Mouse (Mus musculus) gastrocnemius, adult 8-10 months (tissue): Measurements from ENCODE around the gene Cpox. TPM values are rescaled to one million over a fixed set of nuclear protein-coding genes. Genes with fewer than 3 reads are reported as not detected.

Experiments used
- DNase-seq, 2 experiments: peaks; one replicate each; pipeline ENCODE4 v3.0.0; 2022; ENCODE audit warnings: low spot score in 2 of 2
- total RNA-seq, 4 experiments: library from RNA; stranded (reverse); gene quantifications; 2 replicates each; pipeline ENCODE4 v1.2.4; 2022

Cpox gene
- total RNA-seq, 4 experiments from 2014 or later = 20.6 to 28.8 (median 21.7) TPM

DNA sequence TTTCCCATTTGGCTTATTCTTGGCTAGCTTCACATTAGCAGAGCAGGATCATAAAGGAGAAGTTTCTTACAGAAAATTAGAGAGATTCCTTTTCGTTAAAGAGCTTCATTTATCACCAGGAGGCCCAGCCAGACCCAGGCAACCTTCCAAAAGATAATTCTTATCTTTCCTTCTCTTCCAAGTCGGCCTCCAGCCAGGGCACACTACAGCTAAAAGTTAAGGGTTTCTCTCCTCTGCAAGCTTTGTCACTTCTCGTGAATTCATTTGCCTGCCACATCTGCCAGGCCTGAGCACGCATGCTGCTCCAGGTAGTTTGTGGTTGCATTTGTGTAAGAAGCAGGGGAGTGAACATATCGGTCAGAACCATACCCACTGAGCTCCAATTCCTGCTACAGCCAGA, 828 bp upstream of the Cpox start:
- DNase-seq = no peak

DNA sequence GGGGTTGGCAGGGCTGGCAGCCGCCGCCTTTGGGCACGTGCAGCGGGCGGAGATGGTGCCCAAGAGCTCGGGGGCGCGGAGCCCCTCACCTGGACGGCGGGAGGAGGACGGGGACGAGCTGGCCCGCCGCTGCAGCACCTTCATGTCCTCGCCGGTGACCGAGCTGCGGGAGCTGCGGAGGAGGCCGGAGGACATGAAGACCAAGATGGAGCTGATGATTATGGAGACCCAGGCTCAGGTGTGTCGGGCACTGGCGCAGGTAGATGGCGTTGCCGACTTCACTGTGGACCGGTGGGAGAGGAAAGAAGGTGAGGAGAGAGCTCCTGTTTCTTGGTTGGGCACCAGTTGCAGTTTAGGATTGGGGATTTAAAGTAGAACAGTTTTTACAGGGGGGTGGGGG, 551 bp downstream of the Cpox start:
- no peak for DNase-seq

DNA sequence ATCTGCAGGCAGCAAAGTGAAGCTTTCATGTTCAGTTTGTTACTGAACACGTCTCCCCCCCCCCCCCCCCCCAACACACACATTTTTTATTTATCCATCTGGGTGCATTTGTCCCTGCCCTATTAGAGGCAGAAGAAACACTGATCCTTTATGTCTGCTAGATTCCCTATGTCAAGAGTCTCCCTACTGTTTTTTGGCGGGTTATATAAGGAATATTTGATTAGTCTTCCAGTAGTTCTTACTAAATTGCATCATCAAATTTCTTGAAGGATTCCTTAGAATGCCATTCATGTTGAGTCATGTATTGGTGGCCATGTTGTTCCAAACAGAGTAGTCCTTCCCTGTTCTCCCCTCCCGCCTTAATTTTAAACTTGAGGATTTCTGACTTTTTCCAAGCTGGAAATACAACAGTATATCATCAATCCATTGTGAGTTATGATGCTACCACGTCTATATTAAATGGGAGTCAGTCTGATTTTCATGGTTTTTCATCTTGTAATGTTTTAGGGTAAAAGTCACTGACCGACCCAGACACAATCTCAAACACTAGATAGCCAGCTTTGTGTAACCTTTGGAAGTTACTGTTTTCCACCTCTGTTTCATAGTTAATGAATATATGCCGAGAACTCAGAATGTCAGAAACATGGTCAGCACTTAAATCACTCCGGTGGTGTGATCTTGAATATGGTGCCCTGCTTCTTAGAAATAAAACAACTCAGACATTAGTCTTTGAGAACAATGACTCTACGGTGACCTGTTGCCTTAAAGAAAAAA, 1.3 kb downstream of the Cpox start:
- no peak for DNase-seq

DNA sequence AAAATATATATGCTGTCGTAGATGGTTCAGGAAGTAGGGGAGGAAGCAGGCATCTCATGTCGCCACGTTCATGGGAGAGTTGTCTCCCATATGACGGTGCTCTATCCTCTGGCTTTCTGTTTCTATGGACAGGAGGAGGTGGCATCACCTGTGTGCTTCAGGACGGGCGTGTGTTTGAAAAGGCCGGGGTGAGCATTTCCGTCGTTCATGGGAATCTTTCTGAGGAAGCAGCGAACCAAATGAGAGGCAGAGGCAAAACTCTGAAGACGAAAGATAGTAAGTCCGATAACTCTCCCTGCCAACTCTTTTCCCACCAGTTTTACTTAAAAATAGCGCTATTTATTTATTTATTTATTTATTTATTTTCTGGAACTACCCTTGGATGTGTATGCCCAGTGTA, 2.3 kb downstream of the Cpox start:
- DNase-seq = no peak

DNA sequence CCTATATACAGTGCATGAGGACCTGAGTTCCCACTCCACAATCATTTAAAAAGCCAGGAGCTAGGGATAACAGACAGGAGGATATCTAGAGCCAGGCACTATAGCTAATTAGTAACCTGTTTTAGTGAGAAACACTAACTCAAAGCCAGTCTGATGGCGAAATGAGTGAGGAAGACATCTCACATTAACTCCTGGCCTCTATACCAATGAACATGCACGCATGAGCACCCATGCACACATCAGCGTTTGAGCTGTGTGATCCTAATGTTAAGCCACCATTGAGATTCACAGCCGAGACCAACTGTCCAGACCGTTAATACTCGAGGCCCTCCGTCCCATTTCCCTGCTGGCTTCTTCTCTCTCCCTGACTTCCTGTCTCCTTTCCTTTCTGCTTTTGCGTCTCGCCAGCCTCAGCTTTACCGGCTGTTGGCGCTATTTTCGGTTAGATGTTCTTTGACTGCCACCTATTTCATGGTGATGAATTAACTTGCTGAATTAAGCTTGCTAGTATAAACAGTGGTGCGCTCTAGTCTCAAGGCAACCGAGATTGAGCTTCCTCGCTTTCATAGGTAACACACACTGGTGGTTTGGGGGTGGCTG, 3.8 kb downstream of the Cpox start:
- DNase-seq = no peak

DNA sequence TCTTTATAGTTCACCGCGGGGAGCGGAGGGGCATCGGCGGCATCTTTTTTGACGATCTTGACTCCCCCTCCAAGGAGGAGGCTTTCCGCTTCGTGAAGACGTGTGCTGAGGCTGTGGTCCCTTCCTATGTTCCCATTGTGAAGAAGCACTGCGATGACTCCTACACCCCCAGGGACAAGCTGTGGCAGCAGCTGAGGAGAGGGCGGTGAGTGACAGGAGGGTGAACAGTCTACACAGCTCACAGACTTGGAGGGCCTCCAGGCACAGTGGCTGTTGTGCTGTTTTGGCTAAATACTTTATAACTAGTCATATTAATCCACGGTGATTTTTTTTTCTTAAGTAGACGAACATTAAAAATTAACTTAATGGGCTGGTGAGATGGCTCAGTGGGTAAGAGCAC, 5.2 kb downstream of the Cpox start:
- DNase-seq = no peak

DNA sequence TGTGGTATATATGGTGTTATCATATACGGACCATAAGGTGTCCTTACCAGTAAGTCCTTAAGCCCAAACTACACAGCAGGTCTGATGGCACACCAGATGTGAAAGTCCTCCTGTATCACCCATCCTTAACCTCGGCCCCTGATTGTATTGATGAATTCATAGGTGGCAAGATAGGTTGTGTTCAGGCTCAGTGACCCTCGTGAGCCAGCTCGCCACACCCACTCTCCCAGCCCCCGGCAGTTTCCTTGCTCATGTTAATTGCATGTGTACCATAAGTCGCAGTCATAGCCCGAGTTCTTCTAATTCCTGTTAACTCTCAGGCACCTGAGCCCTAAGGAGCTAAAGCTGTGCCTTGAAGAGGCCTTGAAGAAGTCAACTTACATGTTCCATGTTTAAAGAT, 6.1 kb downstream of the Cpox start:
- no peak for DNase-seq

DNA sequence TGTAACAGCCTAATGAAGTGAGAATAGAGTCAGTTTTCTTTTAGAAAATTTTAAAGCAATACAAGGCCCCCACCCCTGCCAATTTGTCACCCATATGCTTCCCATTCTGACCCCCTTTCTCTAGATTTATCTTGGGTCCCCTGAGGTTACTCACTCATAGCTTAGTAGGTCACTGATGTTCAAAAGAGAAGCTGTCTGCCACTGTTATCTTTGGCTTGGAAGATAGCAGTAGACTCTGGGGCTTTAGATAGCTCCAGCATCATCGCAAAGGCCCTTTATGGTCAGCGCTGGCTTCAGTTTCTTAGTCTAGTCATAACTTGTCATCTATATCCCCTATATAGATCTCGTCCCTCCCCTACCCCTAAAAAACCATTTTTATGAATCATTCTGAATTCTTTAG, 6.5 kb downstream of the Cpox start:
- no peak for DNase-seq

DNA sequence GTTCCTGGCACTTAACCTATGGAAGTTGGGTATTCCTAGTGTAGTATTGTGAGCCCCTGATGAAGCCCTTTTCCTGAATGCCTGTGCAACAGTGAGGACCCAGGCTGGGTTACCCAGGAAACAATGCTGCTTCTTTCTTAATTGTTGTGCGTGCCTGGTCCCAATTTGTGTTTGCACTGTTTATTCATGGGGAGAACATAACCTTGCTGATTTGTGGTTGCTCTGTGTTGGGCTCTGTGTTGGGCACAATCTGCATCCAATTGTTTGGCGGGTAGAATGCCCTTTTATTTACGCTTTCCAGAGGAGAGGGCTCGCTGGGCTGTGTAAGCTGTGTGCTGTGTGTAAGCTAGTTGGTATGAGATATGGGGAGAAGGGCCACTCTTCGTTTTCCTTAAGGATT, 7.4 kb downstream of the Cpox start:
- no peak for DNase-seq

DNA sequence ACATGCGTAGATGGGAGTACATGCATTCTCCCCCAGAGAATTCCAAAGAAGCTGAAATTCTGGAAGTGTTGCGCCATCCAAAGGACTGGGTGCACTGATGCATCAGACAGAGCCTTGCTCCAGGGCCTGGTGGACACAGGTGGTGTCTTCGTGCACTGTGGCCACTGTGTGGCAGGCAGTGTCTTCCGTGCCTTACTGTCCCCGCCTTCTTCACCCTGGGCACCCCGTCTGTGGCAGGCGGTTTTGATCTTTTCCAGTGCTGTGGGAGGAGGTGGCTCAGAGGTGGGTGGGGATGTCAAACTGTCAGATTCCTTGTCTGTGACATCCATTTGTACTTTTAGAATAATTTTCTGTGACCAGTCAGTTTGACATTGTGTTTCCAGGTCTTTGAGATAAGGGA, 8.6 kb downstream of the Cpox start:
- DNase-seq = no peak

DNA sequence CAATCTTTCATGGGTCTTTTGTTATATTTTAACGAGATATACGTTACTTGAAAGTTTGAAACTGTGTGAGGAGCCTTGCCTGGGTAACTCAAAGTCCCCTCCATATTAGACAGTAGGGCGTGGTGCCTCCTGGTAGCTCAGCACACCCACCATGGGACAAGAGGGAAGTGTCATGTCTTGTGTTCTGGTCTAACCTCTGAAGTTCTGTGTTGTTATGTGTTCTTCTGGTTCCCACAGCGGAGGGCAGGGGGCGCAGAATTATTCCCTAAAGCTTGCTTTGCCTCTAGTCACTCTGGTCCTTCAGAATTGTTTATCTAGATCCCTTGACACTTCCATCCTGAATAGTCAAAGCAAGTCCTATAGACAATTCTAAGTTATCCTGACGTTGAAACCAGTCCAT, 12.0 kb downstream of the Cpox start:
- DNase-seq = no peak

DNA sequence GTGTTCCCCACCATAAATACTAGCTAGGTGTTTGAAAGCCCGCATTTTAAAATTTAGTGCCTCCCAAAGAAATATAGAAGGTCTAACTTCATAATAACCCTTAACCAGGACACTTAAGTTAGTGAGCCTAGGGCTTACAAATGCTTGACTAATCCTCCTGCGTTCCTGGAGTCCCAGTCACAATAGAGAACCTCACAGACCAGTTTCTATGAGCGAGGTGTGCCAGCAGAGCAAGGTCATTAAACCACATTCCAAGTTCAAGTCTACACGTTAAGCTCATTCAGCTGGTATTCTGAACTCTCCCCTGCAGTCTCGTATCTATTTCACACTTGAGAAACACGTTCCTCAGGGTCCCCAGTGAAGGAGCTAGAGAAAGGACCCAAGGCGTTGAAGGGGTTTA, 12.8 kb downstream of the Cpox start:
- no peak for DNase-seq

DNA sequence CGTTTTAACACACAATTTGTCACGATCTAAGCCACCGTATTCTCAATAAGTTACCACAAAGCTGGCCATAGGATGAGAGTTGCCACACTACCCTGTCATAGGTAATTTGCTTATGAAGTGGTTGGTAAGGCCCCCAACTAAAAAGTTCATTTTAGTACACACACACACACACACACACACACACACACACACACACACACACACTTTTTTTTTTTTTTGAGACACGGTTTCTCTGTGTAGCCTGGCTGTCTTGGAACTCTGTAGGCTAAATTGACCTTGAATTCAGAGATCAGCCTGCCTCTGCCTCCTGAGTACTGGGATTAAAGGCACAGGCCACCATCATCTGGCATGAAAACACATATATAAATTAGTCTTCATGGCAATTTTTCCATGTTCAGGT, 13.8 kb downstream of the Cpox start:
- DNase-seq = no peak

DNA sequence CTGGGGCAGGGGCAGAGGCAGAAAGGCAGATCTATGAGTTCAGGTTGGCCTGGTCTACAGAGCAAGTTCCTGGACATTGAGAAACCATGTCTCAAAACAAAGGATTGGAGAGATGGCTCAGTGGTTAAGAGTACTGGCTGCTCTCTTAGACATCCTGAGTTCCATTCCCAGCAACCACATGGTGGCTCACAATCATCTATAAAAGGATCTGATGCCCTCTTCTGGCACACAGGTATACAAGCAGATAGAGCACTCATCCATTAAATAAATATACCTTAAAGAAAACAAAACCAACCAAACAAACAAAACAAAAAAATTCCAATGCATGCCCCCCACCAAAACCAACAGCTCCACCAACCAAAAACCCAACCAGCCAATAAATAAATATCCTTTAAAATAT, 14.4 kb downstream of the Cpox start:
- no peak for DNase-seq

DNA sequence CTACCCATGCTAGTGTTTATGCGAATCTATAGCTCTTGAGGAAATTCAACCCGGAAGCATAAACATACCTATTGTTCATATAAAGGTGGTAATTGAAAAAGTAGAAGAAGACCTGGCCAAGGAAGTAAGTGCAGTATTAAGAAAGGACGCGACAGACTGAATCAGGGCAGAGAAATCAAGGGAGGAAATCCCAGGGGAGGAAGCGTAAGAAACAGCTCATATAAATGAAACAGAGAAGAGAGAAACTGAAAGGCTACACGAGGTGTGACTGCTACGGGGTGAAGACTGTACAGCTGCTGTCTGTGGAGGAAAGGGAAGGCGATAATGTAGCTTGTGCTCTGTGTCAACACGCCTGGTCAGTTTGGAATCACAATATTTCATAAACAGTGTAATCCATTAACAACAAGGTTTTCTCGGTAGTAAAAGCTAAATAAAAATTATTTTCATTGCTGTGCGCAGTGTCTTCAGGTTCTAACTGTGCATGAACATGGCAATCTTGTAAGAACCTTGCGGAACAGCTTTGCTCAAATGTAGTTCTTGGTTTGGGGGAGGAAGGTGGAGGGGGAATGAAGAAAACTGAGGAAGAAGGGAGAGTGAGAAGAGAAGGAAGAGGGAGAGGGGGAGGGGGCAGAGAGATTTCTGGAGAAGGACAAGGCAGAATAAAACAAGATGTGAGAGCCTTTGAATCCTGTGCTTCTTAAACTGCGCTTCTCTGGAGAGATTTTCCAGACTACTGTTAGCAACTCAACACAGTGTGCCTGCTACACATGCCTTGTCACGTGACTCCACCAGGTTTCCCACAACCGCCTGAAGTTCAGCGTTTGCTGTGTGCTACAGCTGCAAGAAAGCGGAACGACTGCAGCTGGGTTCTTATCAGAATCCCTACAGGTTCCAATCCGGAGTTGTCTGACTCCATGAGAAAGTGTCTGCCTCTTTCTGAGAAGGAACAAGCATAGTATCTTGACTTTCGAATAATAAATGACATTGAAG, 15.8 kb downstream of the Cpox start:
- DNase-seq = no peak

DNA sequence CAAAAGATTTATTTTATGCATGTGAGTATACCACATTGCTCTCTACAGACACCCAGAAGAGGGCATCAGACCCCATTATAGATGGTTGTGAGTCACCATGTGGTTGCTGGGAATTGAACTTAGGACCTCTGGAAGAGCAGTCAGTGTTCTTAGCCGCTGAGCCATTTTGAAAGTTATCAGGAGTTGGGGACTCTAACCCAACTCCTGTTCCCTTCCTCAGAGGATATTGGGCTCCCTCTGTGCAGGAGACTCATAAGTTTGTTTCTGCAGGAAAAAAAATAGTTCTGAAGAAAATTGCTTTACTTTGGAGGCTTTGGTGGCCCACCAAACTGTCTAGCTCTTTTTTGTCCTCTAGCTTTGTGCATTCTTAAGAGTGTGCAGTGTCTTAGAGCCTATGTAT, 18.4 kb downstream of the Cpox start:
- no peak for DNase-seq

DNA sequence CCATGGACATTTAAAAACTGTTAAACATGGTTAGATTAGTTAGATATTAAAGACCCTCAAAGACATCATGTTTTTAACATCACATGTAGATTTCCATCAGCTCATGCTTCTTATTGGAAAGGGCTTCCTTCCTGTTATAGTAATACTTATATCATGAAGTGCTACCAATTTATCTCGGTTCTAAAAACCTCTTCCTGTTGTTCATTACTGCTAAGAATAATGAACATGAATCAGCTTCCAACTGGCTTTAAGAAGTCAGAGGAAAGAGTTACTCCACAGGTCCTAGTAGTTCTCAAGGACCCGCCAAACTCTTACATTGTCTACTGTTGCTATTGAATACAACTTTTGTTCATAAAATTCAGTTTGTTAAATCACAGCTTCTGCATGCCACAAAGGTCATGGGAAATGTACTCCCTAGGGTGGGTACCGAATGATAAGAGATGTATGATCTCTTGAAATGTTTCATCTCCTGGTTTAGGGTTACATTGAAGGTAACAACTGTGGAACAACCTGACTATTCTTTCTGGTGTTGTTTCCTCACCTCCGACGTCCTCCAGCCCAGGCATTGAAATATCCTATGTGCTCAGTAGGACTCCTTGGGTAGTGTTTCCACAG, 19.6 kb downstream of the Cpox start:
- DNase-seq = no peak

DNA sequence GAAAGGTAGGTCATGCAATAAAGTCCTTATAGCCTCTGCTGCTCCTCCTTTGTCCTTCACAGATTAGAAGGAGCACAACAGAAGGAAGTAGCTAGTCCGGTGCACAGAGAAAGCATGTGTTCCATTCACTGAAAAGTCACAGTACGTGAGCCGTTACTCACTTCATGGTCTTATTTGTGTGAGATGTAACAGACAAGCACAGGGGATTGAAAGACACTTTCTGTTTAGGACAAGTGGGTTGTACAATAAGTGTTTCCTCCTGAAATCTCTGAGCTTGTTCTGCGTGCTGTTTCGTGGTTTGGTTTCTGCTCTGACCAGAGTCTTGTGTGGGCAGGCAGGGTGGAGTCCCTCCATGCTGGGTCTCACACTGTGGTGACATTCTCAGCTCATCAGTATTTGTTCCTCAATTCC, 20.2 kb downstream of the Cpox start:
- DNase-seq = no peak

DNA sequence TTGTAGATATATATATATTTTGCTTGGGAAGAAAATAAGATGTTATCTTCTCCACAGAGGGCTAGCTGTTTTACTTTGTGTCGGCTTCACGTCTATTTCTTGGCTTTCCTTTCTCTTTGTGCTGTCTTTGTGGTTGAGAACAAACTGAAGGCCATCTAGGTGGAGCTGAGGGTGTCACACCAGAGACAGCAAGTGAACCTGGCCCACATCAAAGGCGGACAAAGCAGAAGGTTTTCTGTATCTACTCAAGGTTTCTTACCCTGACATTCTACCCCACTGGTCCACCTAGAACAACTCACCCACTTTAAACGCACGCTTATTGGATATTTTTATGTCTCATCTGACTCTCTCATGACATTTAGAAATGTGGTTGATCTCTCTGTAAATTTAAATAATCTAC, 24.0 kb downstream of the Cpox start:
- DNase-seq = no peak

DNA sequence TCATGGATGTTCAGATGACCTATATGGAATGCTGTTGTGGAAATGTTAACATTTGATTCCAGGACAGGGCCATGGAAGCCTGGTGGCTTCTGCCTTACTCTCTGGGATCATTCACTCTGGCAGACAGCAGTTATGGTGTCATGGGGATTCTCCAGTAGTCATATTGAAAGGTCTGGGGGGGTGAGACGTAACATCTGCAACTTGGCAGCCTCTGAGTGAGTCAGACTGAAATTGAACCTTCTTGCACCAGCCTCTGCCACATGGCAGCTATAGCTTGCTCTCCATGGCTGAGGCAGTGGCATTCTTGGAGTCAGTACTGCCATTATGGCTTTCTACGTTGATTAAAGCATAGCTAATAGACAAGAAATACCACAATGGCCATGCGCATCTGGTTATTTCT, 26.7 kb downstream of the Cpox start:
- DNase-seq = no peak

DNA sequence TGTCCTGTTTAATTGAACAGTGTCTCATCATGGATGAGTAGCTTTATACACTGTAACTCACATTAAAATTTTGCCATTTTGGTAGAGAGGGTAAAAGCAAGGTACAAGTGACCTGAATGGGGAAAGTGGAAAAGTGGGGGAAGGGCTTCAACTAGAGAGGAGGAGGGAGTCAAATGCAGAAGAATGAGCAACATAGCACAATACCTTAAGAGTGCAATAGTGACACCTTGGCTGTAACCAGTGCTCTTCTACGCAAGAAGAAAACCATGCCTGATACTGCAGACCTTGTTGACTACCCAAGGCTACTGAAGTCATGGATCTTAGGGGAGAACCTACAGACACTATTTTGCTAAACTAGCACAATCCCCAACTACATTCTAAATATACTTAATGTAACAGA, 27.2 kb downstream of the Cpox start:
- DNase-seq = no peak

DNA sequence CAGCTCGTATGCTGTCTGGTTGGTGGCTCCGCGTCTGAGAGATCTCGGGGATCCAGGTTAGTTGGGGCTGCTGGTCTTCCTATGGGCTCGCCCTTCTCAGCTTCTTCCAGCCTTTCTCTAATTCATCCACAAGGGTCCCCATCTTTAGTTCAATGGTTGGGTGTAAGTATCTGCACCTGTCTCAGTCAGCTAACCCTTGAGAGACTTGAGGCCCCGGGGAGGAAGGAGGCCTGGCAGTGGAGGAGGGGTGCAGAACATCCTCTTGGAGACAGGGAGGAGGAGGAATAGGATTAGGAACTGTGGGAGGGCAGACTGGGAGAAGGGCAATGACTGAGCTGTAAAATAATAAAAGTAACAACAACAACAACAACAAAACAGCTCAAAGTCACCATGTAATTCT, 30.1 kb downstream of the Cpox start:
- DNase-seq = no peak
